Mouse (Mus musculus): ENCODE data around the gene Arid5a. TPM values are rescaled to one million over a fixed set of nuclear protein-coding genes. Genes with fewer than 3 reads are reported as not detected.

Arid5a gene
- polyA plus RNA-seq (2012; rRNA removed) = 7.8 and 7.9 TPM in 2 replicates

DNA sequence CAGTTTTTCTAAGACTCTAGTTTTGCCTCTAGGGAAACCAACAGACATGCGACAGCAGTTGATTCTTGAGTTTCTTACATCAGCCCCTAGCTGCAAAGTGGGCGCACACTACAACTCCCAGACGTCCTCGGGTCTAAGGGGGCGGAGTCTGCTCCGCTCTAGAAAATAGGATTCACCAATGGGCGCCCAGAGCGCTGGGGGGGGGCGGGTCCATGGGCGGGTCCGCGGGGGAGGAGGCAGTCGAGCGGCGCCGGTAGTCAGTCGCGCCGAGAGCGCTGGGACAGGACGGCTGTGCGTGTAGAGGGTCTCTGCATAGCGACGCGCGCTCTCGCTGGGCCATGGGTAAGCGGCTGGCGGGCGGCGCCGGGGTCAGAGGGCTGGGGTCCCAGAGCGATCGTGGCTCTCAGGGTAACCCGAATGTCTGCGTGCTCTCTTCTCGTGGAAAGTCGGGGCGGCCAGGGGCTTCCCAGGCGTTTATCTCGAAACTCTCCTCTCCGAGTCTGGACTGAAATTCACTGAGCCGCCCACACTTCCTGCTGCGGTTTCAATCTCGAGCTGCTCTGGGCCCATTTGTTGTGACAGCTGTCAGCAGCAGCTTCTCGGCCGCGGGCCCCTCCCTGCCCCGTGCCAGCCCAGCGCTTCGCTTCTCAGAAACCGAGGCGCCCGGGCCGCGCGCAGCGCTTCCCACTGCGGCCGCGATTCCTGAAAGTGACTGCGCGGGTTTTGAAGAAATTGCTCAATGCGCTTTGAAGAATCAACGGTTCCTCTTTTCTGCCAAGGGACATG lies at the start of gene Arid5a:
Arid5a (plus strand) TSS at position 239 of the 786 bp plus-strand sequence.

GRCm38 (mm10) chr1:36274455-36274854 lies 33.1 kb upstream of the Arid5a start, which contains the start of gene Neurl3:
Gene Neurl3 (minus strand): TSS chr1:36274679.

DNA sequence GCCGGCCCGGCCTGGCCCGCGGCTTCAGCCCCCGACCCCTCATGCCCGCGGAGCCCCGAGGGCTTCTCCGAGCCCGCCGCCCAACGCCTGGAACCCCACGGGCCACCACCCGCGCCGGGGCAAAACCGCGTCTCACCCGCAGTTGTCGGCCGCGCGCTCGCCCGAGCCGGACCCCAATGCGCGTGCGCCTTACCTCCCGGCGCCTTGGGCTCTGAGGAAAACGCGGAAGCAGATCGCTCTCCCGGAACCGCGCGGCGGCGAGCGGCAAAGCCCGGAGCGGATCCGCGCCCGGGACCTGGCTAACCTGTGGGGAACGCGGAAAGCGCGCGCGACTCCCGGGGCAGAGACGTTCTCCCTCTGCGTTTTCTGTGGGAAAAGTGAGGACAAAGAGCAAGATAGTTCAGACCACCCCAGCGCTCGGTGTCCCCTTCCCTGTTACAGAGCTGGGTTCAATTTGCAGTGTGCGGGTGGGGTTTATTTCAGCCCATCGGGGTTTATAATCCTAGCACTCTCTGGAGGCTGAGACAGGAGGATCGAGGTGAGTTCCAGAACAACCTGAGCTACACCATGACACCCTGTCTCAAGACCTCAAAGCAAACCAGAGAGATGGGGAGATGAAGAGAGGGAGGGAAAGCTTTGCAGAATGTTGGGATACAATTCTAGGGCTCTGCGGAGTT lies 61.6 kb downstream of the Arid5a start, which contains the start of gene Kansl3:
Kansl3 (minus strand) TSS at position 213 of the 677 bp plus-strand sequence.

DNA sequence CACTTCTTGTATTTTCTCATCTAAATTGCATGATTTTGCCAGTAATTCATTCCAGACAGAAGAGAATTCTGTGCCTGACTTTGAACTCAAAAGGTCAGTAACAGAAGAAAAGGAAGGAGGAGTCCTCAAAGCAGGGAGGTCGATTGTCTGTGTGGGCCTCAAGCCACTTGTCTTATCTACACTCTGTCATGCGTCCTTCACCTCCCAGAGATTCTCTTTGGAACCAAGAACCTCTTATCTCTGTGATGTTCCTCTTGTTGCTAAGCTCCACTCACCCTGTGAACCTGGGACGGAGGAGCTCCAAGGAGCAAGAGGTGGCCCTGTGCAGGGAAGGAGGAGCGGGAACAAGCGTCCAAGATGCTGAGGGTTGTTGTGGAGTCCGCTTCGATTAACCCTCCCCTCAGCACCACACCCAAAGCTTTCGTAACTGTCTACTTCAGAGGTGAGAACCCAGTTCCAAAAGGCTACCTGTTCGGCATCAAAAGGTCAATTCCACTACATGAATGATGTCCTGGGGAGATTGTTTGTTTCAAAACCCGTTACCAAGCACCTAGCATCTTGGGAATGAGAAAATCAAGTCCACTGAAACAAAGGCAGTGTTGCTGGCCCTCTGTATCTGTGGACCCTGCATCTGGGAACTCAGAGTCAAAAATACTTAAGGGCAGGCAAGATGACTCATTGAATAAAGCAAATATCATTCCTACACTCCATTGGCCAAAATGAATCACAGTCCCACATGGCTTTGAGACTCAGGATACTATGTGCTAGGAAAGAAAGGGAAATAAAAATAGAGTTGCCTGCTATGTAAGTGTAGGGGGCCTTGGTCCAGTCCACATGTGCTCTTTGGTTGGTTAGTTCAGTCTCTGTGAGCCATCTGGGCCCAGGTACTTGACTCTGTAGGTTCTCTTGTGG lies 64.7 kb downstream of the Arid5a start, which contains the start of gene Fer1l5:
Fer1l5 (plus strand) TSS at position 358 of the 912 bp plus-strand sequence.

Other genes with a start within 250 kb of the Arid5a start
- 92.5 and 95.7 TPM in 2 replicates for gene Hs6st1, start 239.3 kb upstream of the Arid5a start, polyA plus RNA-seq (2012; rRNA removed)
- gene Uggt1, start 63.0 kb upstream of the Arid5a start, polyA plus RNA-seq (2012; rRNA removed) = 14.6 and 14.7 TPM in 2 replicates
- gene Neurl3, start 33.1 kb upstream of the Arid5a start, polyA plus RNA-seq (2012; rRNA removed) = 107 and 108 TPM in 2 replicates
- 43.8 and 55.9 TPM in 2 replicates for gene Kansl3, start 61.4 kb downstream of the Arid5a start, polyA plus RNA-seq (2012; rRNA removed)
- gene Fer1l5, start 64.6 kb downstream of the Arid5a start, polyA plus RNA-seq (2012; rRNA removed) = not detected in 2 replicates
- gene Lman2l, start 137.5 kb downstream of the Arid5a start, polyA plus RNA-seq (2012; rRNA removed) = 8.3 and 9.2 TPM in 2 replicates
- gene Cnnm4, start 163.9 kb downstream of the Arid5a start, polyA plus RNA-seq (2012; rRNA removed) = 209 and 224 TPM in 2 replicates
- gene Cnnm3, start 204.1 kb downstream of the Arid5a start, polyA plus RNA-seq (2012; rRNA removed) = 30.6 and 31.2 TPM in 2 replicates
- 14.0 and 16.0 TPM in 2 replicates for gene Ankrd23, start 229.2 kb downstream of the Arid5a start, polyA plus RNA-seq (2012; rRNA removed)
- gene Gm42417, start 231.7 kb downstream of the Arid5a start, polyA plus RNA-seq (2012; rRNA removed) = not detected in 2 replicates
- 23.2 and 24.1 TPM in 2 replicates for gene Ankrd39, start 239.7 kb downstream of the Arid5a start, polyA plus RNA-seq (2012; rRNA removed)

Measured in colon, adult 2 months (tissue).